Mouse (Mus musculus): ENCODE measurements around the gene Gm47791.

The Gm47791 gene

DNA sequence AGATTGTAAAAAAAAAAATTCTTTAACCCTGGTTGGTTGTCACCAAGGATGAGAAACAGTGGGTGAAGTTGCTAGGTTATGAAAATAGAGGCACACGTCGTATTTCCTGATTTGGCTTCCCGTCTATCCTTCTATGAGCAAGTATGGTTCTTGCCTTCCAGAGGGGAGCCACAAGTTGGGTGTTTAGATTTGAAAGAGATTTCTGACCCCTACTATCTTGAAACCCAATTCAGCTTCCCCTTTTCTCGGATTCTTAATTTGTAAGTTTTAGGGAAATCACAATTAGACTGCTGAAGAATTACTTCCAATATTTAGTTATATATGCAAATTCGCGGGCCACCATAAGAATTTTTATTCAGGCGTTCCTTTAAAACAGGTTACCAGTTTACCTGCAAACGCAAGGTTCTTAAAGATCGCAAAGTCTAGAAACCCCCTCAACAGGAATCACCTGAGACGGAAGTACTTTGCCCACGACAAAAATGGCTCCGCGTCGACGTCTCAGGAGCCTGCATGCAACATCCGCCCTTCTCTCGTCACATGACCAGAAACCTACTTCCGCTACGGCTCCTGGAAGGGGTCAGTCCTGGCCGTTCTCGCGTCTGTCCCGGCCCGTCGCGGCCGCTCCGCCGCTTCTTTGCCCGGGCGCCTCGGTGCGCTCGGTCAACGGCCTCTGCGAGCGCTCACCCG lies 46.6 kb downstream of the Gm47791 start, which contains the start of gene Mff:
TSS of gene Mff (plus strand) at position 552 of the 687 bp plus-strand sequence.
- peak; percentile 96 for DNase-seq (ENCODE audit: low read depth, low spot score)
- no peaks in the 10 kb centered on the region; the same call in 1 of the 2 replicates for H3K27me3 ChIP-seq (ENCODE audit: control insufficient read depth, insufficient read depth, low read length, poor library complexity, severe bottlenecking)
- H3K36me3 ChIP-seq (ENCODE audit: control insufficient read depth, insufficient read depth, low read length, poor library complexity, severe bottlenecking), result peaks cover 2% of the 10 kb centered on the region; the same call in 1 of the 2 replicates
